ENCODE assay signal across 1 mouse cellular context in the genomic region with DNA sequence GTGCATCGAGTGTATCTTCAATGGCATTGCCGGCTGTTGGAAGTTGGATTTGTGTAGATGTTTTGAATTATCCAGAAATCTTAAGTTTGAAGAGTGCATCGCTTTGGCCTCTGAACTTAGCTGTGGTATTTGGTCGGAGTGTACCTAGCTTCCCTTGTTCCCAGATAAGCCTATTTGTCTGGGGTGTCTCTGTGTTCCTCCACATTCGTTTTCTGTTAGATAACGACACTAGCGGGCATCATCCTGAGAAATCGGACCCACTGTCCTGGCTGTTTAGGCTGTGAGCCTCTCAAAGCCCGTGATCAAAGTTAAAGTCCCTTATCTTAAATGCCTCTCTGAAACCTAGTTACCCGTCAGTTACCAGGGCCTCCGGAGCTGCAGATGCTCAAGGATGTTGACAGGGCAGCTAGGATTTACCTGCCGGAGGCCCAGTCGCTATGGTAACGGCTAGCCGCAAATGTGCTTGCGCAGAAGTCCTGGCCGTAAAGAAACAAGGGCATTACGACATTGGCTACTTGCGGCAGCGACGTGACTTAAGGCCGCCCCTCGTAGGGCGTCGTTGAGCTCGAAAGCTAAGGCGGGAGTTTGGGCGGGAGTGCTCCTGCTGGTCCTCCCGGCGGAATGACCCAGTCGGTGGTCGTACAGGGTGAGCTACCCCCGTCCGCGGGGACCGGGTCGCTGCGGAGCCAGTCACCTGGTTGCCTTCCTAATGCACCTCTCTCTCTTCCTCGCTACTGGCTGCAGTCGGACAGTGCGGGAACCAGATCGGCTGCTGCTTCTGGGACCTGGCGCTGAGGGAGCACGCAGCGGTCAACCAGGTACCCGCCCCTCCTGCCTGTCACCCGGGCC.
TF ChIP-seq lines count a peak whose summit lies in the region.

A gene (minus strand): TSS at position 453 of the 849 bp plus-strand sequence.
A gene (plus strand): TSS at position 515 of the 849 bp plus-strand sequence.

TF ChIP-seq in CH12.LX, 34 proteins besides CTCF, POLR2A, EP300 and RAD21 (continued from another document):
- TF ChIP-seq TBP (conservative IDR thresholded peaks at IDR 0.05; ENCODE audit: low read depth, low read length) (peak; percentile 87; the same call in 1 of the 2 replicates), IRF4 (IDR thresholded peaks at IDR 0.05; ENCODE audit: low read depth, low read length) (no peak), ZNF384 (IDR thresholded peaks at IDR 0.05; ENCODE audit: low read depth, low read length) (no peak), ZKSCAN1 (IDR thresholded peaks at IDR 0.05; ENCODE audit: borderline replicate concordance, low read depth, low read length) (no peak), GABPA (IDR thresholded peaks at IDR 0.05; ENCODE audit: insufficient replicate concordance, low read depth, low read length) (no peak), SMC3 (IDR thresholded peaks at IDR 0.05; ENCODE audit: low read depth, low read length) (no peak), ZMIZ1 (IDR thresholded peaks at IDR 0.05; ENCODE audit: low read depth, low read length) (peak; percentile 83; the same call in 1 of the 2 replicates), JUN (IDR thresholded peaks at IDR 0.05; ENCODE audit: insufficient read depth, low read depth, low read length) (no peak), NRF1 (IDR thresholded peaks at IDR 0.05; ENCODE audit: low read depth, low read length) (peak; percentile 80), TCF12 (IDR thresholded peaks at IDR 0.05; ENCODE audit: low read depth, low read length) (peak; percentile 76), ETS1 (conservative IDR thresholded peaks at IDR 0.05; ENCODE audit: low read depth, low read length) (no peak), MAFK (IDR thresholded peaks at IDR 0.05; ENCODE audit: insufficient replicate concordance, low read length) (no peak), MYC (IDR thresholded peaks at IDR 0.05; ENCODE audit: low read depth, low read length) (no peak; the same call in 1 of the 2 replicates), MAZ (IDR thresholded peaks at IDR 0.05; ENCODE audit: low read depth, low read length) (no peak), RCOR1 (conservative IDR thresholded peaks at IDR 0.05; ENCODE audit: low read depth, low read length) (no peak), MAX (IDR thresholded peaks at IDR 0.05; ENCODE audit: low read length) (peak; percentile 60; the same call in 1 of the 2 replicates), ELF1 (IDR thresholded peaks at IDR 0.05; ENCODE audit: low read depth, low read length) (0 out of 2 replicates have a peak, but pooled peaks have one; percentile 43), CHD1 (IDR thresholded peaks at IDR 0.05; ENCODE audit: low read depth, low read length) (no peak), ZC3H11A (IDR thresholded peaks at IDR 0.05; ENCODE audit: low read depth, low read length) (no peak), KAT2A (IDR thresholded peaks at IDR 0.05; ENCODE audit: insufficient replicate concordance, low read length) (no peak; the same call in 1 of the 2 replicates), CHD2 (IDR thresholded peaks at IDR 0.05; ENCODE audit: low read length) (no peak), UBTF (IDR thresholded peaks at IDR 0.05; ENCODE audit: low read depth, low read length) (no peak), JUND (conservative IDR thresholded peaks at IDR 0.05; ENCODE audit: low read depth, low read length) (no peak), USF1 (IDR thresholded peaks at IDR 0.05; ENCODE audit: low read depth, low read length) (no peak), HCFC1 (IDR thresholded peaks at IDR 0.05; ENCODE audit: low read depth, low read length) (peak; percentile 82), USF2 (conservative IDR thresholded peaks at IDR 0.05; ENCODE audit: low read depth, low read length) (no peak), MEF2A (IDR thresholded peaks at IDR 0.05; ENCODE audit: borderline replicate concordance, low read depth, low read length) (no peak), BHLHE40 (IDR thresholded peaks at IDR 0.05; ENCODE audit: low read depth, low read length) (no peak), SIN3A (IDR thresholded peaks at IDR 0.05; ENCODE audit: low read length) (peak; percentile 70), MXI1 (IDR thresholded peaks at IDR 0.05; ENCODE audit: low read depth, low read length) (peak; percentile 93)
